ENCODE assay signal across 21 mouse cellular contexts in the genomic region with DNA sequence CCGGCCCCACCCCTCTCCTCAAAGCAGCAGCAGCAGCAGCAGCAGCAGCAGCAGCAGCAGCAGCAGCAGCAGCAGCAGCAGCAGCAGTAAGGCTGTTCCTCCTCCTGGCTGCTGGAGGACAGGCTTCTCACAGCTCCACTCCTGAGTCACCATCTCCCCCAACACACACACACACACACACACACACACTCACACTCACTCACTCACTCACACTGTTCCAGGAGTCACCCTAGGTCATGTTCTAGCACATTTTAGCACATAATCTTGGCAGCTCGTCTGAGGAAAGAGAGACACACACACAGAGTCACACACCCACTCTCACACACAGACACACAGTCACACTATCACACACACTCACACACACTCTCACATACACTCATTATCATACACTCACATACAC.
DNase-seq lines count a peak whose midpoint lies in the region; ATAC-seq and TF ChIP-seq lines count a peak whose summit lies in the region.
"Had no signal": no experiment of that assay in that cellular context is flagged by ENCODE, and none has a peak within 500 bp of the region (broad histone marks: within the 10 kb centered on the region; RNA-seq: fewer than 3 reads in every experiment).

No protein-coding gene starts in this region.

- H3K27me3 ChIP-seq in stomach, embryonic 16.5 days (ENCODE audit: control insufficient read depth, insufficient read depth, low read length) = no peaks in the 10 kb centered on the region
- H3K27me3 ChIP-seq: forebrain, embryonic 13.5 days; heart, embryonic 15.5 days; intestine, embryonic 15.5 days had no signal

- ATAC-seq in stomach, embryonic 16.5 days (ENCODE audit: insufficient read depth, low FRiP score) = no peak
- ATAC-seq in activated CD4-positive, CD25-positive, alpha-beta regulatory T cell, adult 4 months = no peak
- ATAC-seq: CD4-positive, CD25-positive, alpha-beta regulatory T cell, adult 4 months; forebrain, embryonic 13.5 days; forebrain, postnatal 0 days had no signal

- H3K36me3 ChIP-seq in stomach, embryonic 16.5 days (ENCODE audit: control insufficient read depth, insufficient read depth, low read length) = no peaks in the 10 kb centered on the region
- H3K36me3 ChIP-seq: G1E; heart, embryonic 15.5 days; hindbrain, embryonic 10.5 days; intestine, embryonic 15.5 days had no signal

- H3K4me2 ChIP-seq in stomach, embryonic 16.5 days (ENCODE audit: low read depth, low read length) = no peak overlapping the region
- H3K4me2 ChIP-seq: forebrain, embryonic 13.5 days; heart, embryonic 15.5 days; hindbrain, embryonic 14.5 days; intestine, embryonic 15.5 days had no signal

- H3K4me1 ChIP-seq in stomach, embryonic 16.5 days (ENCODE audit: control insufficient read depth, insufficient read depth, low read length) = peaks cover 24% of the 10 kb centered on the region

- H3K9me3 ChIP-seq in stomach, embryonic 16.5 days (replicated peaks; ENCODE audit: control insufficient read depth, low read length) = no peaks in the 10 kb centered on the region
- H3K9me3 ChIP-seq: forebrain, embryonic 13.5 days; heart, embryonic 15.5 days; hindbrain, embryonic 10.5 days; intestine, embryonic 15.5 days had no signal

- H3K9ac ChIP-seq in stomach, embryonic 16.5 days (ENCODE audit: low read length) = no peak overlapping the region
- H3K9ac ChIP-seq: forebrain, embryonic 13.5 days; forebrain, postnatal 0 days; heart, embryonic 15.5 days; hindbrain, embryonic 14.5 days; intestine, embryonic 15.5 days had no signal

- 40% methylated on average over 2 of the region's 2 CpGs for WGBS in stomach, embryonic 16.5 days

- H3K27ac ChIP-seq in left cerebral cortex, adult 2 months = peak overlapping the region; percentile 87; the same call in 1 of the 2 replicates
- 0 out of 2 replicates have a peak overlapping the region, but pooled peaks have one; percentile 58 for H3K27ac ChIP-seq in stomach, embryonic 16.5 days (ENCODE audit: low read length)
- H3K27ac ChIP-seq: forebrain, embryonic 13.5 days; hindbrain, embryonic 14.5 days had no signal

- no peak for TF ChIP-seq CTCF in left cerebral cortex, adult 2 months (IDR thresholded peaks at IDR 0.05)

- DNase-seq in left cerebral cortex, adult 2 months (ENCODE audit: extremely low spot score in 1 of 2, low spot score in 2 of 2) = no peak
- DNase-seq in left cerebral cortex, adult 9 months (ENCODE audit: low spot score in 2 of 2) = no peak
- peak; percentile 54 for DNase-seq in 416B (ENCODE audit: low read depth)
- DNase-seq in brain, adult 2 months (ENCODE audit: low read depth, low spot score) = peak; percentile 65
- DNase-seq in adrenal gland, postnatal 14 days = no peak
- DNase-seq: adrenal gland, postnatal 10 days; B cell, adult 2 months; cerebellum, adult 2 months; cerebellum, postnatal 10 days; forebrain, postnatal 0 days; gastrocnemius, postnatal 25 days; heart, postnatal 14 days had no signal

- no peak overlapping the region for H3K4me3 ChIP-seq in left cerebral cortex, adult 2 months
- H3K4me3 ChIP-seq in stomach, embryonic 16.5 days (replicated peaks; ENCODE audit: low read length) = no peak overlapping the region
- H3K4me3 ChIP-seq: forebrain, embryonic 13.5 days; heart, embryonic 15.5 days; hindbrain, embryonic 10.5 days; intestine, embryonic 15.5 days had no signal

- intact Hi-C loops in left cerebral cortex, adult 2 months (cut with DNase I) = no loop called here

Comparison
In these comparisons a context has a peak if more than half of its experiments do, and no peak if none do; other contexts are left out.
1. DNase-seq: peak in 416B (single experiment) and brain, adult 2 months (single experiment); none in left cerebral cortex, adult 2 months (0 of 2), left cerebral cortex, adult 9 months (0 of 2) and adrenal gland, postnatal 14 days (single experiment).